Mouse (Mus musculus): ENCODE measurements around the gene Cd2ap.

The Cd2ap gene

DNA sequence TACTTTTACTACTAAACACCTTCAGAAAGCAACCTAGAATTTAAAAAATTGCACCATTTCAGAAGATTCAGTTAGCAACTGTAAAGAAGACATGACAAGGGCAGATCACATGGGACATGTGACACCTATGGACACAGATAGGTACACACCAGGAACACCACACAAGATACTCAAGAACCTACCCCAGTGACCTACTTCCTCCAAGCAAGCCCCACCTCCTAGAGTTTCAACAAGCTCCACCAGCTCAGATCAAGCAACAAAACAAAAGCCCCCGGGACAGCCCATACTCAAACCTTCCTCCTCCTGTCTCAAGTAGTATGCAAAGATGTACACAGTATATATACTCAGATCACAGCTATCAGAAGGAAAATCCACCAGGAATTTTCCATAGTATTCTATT is 16.1 kb downstream of the Cd2ap start:
- no peak for DNase-seq (ENCODE audit: low spot score in 2 of 2)

GRCm38 (mm10) chr17:42857506-42857905 is 19.0 kb downstream of the Cd2ap start:
- no peak for DNase-seq (ENCODE audit: low spot score in 2 of 2)

DNA sequence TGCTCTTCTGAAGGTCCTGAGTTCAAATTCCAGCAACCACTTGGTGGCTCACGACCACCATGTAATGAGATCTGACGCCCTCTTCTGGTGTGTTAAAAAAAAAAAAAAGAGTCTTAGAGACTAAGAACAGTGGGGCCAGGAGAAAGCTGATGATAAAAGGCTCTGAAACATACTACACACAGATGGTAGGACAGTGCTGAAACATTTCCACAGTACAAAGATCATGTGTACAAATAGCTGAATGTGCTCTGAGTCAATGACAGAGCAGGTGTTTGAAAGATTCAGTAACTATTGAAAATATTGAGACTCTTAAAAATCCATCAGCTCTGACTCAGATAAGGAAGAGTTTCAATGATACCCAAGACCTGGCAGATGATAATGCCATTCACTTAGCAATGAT is 29.4 kb downstream of the Cd2ap start:
- DNase-seq (ENCODE audit: low spot score in 2 of 2): no peak

- no peak for DNase-seq (ENCODE audit: low spot score in 2 of 2)
Observed at GRCm38 (mm10) chr17:42837193-42837592, 39.3 kb downstream of the Cd2ap start.

DNA sequence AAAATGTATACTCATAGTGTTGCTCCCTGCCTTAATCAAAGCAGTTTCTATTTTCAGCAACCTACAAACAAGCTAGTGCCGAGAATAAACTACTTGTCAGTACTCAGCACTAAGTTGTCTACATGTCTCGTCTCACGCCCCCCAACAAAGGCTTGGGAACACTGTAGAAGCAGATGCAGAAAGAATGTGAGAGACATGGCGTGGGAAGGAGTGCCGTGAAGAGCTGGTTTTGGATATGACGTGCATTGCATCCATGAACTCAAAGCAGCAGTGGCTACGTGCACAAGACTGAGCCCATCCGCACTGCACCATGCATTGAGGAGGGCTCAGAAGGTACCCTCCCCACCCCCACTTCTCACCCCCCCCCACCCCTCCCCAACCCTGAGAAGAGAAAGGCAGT is 53.7 kb downstream of the Cd2ap start:
- DNase-seq (ENCODE audit: low spot score in 2 of 2): no peak

GRCm38 (mm10) chr17:42815374-42815773 is 61.1 kb downstream of the Cd2ap start:
- no peak for DNase-seq (ENCODE audit: low spot score in 2 of 2)

- DNase-seq (ENCODE audit: low spot score in 2 of 2): no peak
Observed at GRCm38 (mm10) chr17:42792412-42792975, 84.0 kb downstream of the Cd2ap start.

- DNase-seq (ENCODE audit: low spot score in 2 of 2): no peak
Observed at GRCm38 (mm10) chr17:42790787-42791186, 85.7 kb downstream of the Cd2ap start.

- no peak for DNase-seq (ENCODE audit: low spot score in 2 of 2)
Observed at GRCm38 (mm10) chr17:42789723-42790122, 86.7 kb downstream of the Cd2ap start.

GRCm38 (mm10) chr17:42788686-42789453 is 87.6 kb downstream of the Cd2ap start:
- no peak for DNase-seq (ENCODE audit: low spot score in 2 of 2)

- peak; percentile 38 to 68 for DNase-seq (ENCODE audit: low spot score in 2 of 2)
Observed at GRCm38 (mm10) chr17:42782156-42782757, 94.2 kb downstream of the Cd2ap start.

DNA sequence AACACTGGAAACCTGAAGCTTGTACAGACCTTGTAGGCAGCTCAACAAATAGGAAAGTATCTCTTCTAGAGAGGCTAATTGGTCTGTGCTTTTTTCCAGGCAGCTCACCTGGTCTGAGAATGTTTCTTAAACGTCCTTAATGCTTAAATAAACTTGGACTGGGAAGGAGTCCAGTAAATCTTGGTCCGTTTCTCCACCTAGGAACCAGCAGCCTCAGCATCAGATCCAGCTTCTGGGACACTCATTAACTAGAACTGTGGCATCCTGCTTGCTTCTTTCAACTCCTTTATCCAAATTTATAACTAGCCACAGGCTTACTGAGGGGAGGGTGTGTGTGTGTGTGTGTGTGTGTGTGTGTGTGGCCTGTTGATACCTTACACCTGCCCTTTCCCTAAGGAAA is 122.7 kb downstream of the Cd2ap start:
- peak in 1 of 2 experiments; percentile 14 for DNase-seq (ENCODE audit: low spot score in 2 of 2)

DNA sequence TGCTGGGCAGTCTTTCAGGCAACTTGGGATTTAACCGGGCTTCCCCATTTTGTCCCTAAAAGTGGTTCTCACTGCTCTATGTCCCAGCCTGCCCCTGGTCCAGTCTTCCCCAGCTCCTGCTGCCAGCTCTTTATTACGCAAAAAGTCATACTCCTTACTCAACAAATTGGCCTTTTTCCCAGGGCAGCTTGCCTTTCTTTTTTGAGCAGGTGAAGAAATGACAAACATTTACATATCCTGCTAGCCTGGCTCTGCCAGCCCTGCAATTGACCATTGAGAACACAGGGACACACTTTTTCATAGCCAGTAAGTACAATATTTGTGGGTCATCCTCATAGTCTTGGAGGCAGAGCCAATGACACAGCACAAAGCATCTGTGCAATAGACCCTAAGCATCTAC is 124.3 kb downstream of the Cd2ap start:
- DNase-seq (ENCODE audit: low spot score in 2 of 2): peak in 1 of 2 experiments; percentile 38

DNA sequence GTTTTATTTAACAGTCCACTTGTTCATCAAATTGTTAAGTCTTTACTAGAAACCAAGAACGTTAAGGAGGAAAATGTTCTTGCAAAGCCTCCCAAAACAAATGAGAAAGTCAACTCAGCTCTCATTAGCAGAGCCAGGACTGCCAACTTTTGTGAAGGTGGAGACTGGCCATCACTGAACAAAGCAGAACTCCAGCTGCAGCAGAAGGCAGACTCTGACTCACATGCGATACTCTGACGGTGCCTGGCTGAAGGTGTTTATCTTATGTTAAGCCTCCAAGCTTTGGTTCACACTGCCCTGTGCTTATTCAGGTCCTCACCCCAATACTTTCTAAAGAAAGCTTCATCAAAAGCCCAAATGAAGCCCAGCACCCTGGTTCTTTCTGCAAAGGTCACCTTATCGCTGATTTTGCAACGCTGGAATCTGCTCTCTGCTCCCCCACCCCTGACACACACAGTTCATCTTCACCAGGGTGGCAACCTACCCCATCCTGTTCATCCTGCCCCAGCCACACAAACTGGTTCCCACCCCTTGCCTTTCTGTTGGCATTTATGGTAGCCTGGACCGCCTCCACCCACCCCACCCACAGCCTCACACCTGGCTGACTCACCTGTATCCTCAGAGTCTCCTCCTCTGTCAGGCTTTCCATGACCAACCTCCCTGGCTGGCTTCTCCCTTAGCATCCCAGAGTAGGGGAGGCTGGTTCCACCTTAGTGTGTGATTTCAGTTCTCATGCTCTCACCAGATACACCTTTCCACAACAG is 130.6 kb downstream of the Cd2ap start:
- DNase-seq (ENCODE audit: low spot score in 2 of 2): no peak
